Mouse (Mus musculus) CH12.LX (cell line): ENCODE measurements around the gene Adam22. TPM values are rescaled to one million over a fixed set of nuclear protein-coding genes. Genes with fewer than 3 reads are reported as not detected.

Source experiments
- DNase-seq: peaks from one replicate; pipeline ENCODE4 v3.0.0-alpha.2; 2013; ENCODE audit errors: extremely low read depth
- H3K27ac ChIP-seq: 2 replicates; pipeline ENCODE4 v1.5.1; 2012; ENCODE audit warnings: low read depth, mild to moderate bottlenecking, control low read depth, moderate library complexity; ENCODE audit not compliant: insufficient read depth
- H3K27me3 ChIP-seq: replicated peaks from 2 replicates; pipeline ENCODE3; 2012; ENCODE audit warnings: inconsistent platforms
- H3K36me3 ChIP-seq, 2 experiments: replicated peaks in 1 of 2; 2 replicates each; pipeline versions ENCODE3 to v1.6.1; 2012; ENCODE audit warnings: inconsistent platforms in 1 of 2, low read length in 1 of 2, mild to moderate bottlenecking in 1 of 2, mixed read lengths in 1 of 2, moderate library complexity in 1 of 2; ENCODE audit not compliant: control insufficient read depth in 1 of 2, insufficient read depth in 1 of 2
- H3K4me1 ChIP-seq, 2 experiments: 2 replicates each; pipeline ENCODE4 v1.6.1; 2012; ENCODE audit warnings: inconsistent platforms in 1 of 2, moderate library complexity in 1 of 2; ENCODE audit not compliant: insufficient read depth in 2 of 2, control insufficient read depth in 1 of 2
- H3K4me2 ChIP-seq: 2 replicates; pipeline ENCODE4 v1.6.1; 2012; ENCODE audit warnings: low read depth, mild to moderate bottlenecking, control low read depth; ENCODE audit not compliant: poor library complexity, insufficient read depth, severe bottlenecking
- H3K4me3 ChIP-seq, 3 experiments: fragments of 150-350 bp in 1 of 3; sonication (generic) in 1 of 3; replicated peaks in 1 of 3; 2 replicates each; pipeline versions ENCODE3 to v1.5.1; 2011 to 2012; ENCODE audit warnings: low read depth in 2 of 3, low read length in 2 of 3, mild to moderate bottlenecking in 2 of 3, moderate library complexity in 2 of 3, control low read depth in 1 of 3, improper control_type of control experiment in 1 of 3, inconsistent platforms in 1 of 3, mixed read lengths in 1 of 3; ENCODE audit not compliant: poor library complexity in 1 of 3
- H3K79me2 ChIP-seq: replicated peaks from 2 replicates; pipeline ENCODE4 v1.6.1; 2012; ENCODE audit warnings: mild to moderate bottlenecking, moderate library complexity; ENCODE audit not compliant: control insufficient read depth, poor library complexity, insufficient read depth, severe bottlenecking; ENCODE audit errors: extremely low read depth
- H3K9ac ChIP-seq: 2 replicates; pipeline ENCODE4 v1.6.1; 2012; ENCODE audit warnings: low read depth, mild to moderate bottlenecking, control low read depth, moderate library complexity; ENCODE audit not compliant: insufficient read depth
- H3K9me3 ChIP-seq: replicated peaks from 2 replicates; pipeline ENCODE3; 2012; ENCODE audit warnings: low read length, inconsistent platforms, mixed read lengths
- ELF1 ChIP-seq: IDR thresholded peaks from 2 replicates; pipeline ENCODE4 v1.6.1; 2014; ENCODE audit warnings: low read depth, mild to moderate bottlenecking, inconsistent platforms, low read length, improper control_type of control experiment
- JUN ChIP-seq: IDR thresholded peaks from 2 replicates; pipeline ENCODE4 v1.6.1; 2011; ENCODE audit warnings: low read depth, mild to moderate bottlenecking, low read length, improper control_type of control experiment, moderate library complexity; ENCODE audit not compliant: insufficient read depth
- MAFK ChIP-seq: IDR thresholded peaks from 2 replicates; pipeline ENCODE4 v1.6.1; 2011; ENCODE audit warnings: low read length, improper control_type of control experiment; ENCODE audit not compliant: insufficient replicate concordance
- RCOR1 ChIP-seq: conservative IDR thresholded peaks from 2 replicates; pipeline ENCODE4 v1.6.1; 2012; ENCODE audit warnings: low read depth, mild to moderate bottlenecking, inconsistent platforms, low read length, improper control_type of control experiment
- SIN3A ChIP-seq: IDR thresholded peaks from 2 replicates; pipeline ENCODE4 v1.6.1; 2012; ENCODE audit warnings: low read length, improper control_type of control experiment, inconsistent platforms
- SMC3 ChIP-seq: IDR thresholded peaks from 2 replicates; pipeline ENCODE4 v1.6.1; 2011; ENCODE audit warnings: low read depth, low read length, improper control_type of control experiment
- TBP ChIP-seq: conservative IDR thresholded peaks from 2 replicates; pipeline ENCODE4 v1.6.1; 2011; ENCODE audit warnings: low read depth, low read length, improper control_type of control experiment
- TCF12 ChIP-seq: IDR thresholded peaks from 2 replicates; pipeline ENCODE4 v1.6.1; 2014; ENCODE audit warnings: low read depth, mild to moderate bottlenecking, inconsistent platforms, low read length, improper control_type of control experiment
- UBTF ChIP-seq: IDR thresholded peaks from 2 replicates; pipeline ENCODE4 v1.6.1; 2012; ENCODE audit warnings: low read depth, mild to moderate bottlenecking, inconsistent platforms, low read length, improper control_type of control experiment, moderate library complexity
- ZMIZ1 ChIP-seq: IDR thresholded peaks from 2 replicates; pipeline ENCODE4 v1.6.1; 2012; ENCODE audit warnings: low read depth, mild to moderate bottlenecking, inconsistent platforms, low read length, improper control_type of control experiment
- dilution Hi-C: fragments of 300-500 bp; cut with MboI; formaldehyde crosslinking; loops from 2 replicates; pipeline ENCODE4 v1.14.3; 2020; ENCODE audit warnings: low sequenced_read_pairs; ENCODE audit not compliant: extremely low pct_unique_long_range_greater_than_20kb, extremely low pct_ligation_motif_present
- in situ Hi-C: fragments of 300-500 bp; cut with MboI; formaldehyde crosslinking; loops from 3 replicates; pipeline ENCODE4 v1.14.3; 2019; ENCODE audit warnings: low sequenced_read_pairs, low pct_ligation_motif_present, low pct_unique_long_range_greater_than_20kb, mixed read lengths
- polyA plus RNA-seq: library from polyadenylated mRNA; unstranded; fragments of >175 nt; gene quantifications from 2 replicates; pipeline ENCODE4 v1.2.1, GENCODE M21; 2012; ENCODE audit warnings: low read depth; ENCODE audit not compliant: insufficient read length
- total RNA-seq, 2 experiments: library from RNA; depleted of rRNA; stranded (reverse); fragments of 300-350 nt in 1 of 2; fragments of >200 nt in 1 of 2; gene quantifications; 2 replicates each; pipeline ENCODE4 v1.2.3; 2012 to 2014

The Adam22 gene
- total and polyA plus RNA-seq, 3 experiments = 0.07 to 0.55 (median 0.14) TPM

GRCm38 (mm10) chr5:8095689-8096088, 272.3 kb downstream of the Adam22 start:
- Histone ChIP-seq H3K4me1 (0 out of 4 replicates have a peak, but pooled peaks cover 0 to 3% of the 10 kb centered on the region in 2 experiments), H3K27ac (no peak overlapping the region), H3K79me2 (no peaks in the 10 kb centered on the region), H3K27me3 (no peaks in the 10 kb centered on the region), H3K9ac (no peak overlapping the region), H3K9me3 (no peaks in the 10 kb centered on the region), H3K4me2 (no peak overlapping the region), H3K4me3 (no peak overlapping the region), H3K36me3 (no peaks in the 10 kb centered on the region)
- TF ChIP-seq ELF1 (no peak), TBP (no peak), SMC3 (no peak), SIN3A (no peak), RCOR1 (no peak), JUN (no peak)
- no peak for DNase-seq
- dilution Hi-C loops = no loop called here
- in situ Hi-C loops = no loop called here

- TF ChIP-seq ZMIZ1 (no peak), TCF12 (no peak)
- in situ Hi-C loops = no loop called here
- Histone ChIP-seq H3K27me3 (no peaks in the 10 kb centered on the region), H3K79me2 (no peaks in the 10 kb centered on the region), H3K4me3 (no peak overlapping the region), H3K4me2 (no peak overlapping the region), H3K36me3 (no peaks in the 10 kb centered on the region), H3K9ac (no peak overlapping the region), H3K9me3 (no peaks in the 10 kb centered on the region), H3K4me1 (0 out of 4 replicates have a peak, but pooled peaks cover 0 to 3% of the 10 kb centered on the region in 2 experiments), H3K27ac (no peak overlapping the region)
- DNase-seq = no peak
- dilution Hi-C loops = no loop called here
Measured at GRCm38 (mm10) chr5:8094921-8095320, 273.0 kb downstream of the Adam22 start.

GRCm38 (mm10) chr5:8088147-8088546, 279.8 kb downstream of the Adam22 start:
- H3K4me1 ChIP-seq = peaks cover 12 to 21% of the 10 kb centered on the region in 2 experiments; a peak in 3 of 4 replicates
- dilution Hi-C loops = no loop called here
- H3K27ac ChIP-seq = no peak overlapping the region
- DNase-seq = peak; percentile 20
- no peak overlapping the region for H3K4me3 ChIP-seq
- no peaks in the 10 kb centered on the region for H3K9me3 ChIP-seq
- H3K36me3 ChIP-seq = no peaks in the 10 kb centered on the region
- H3K4me2 ChIP-seq = no peak overlapping the region
- H3K9ac ChIP-seq = no peak overlapping the region
- TF ChIP-seq MAFK = peak; percentile 38; the same call in 1 of the 2 replicates
- TF ChIP-seq UBTF = no peak
- no peaks in the 10 kb centered on the region for H3K79me2 ChIP-seq
- no peaks in the 10 kb centered on the region for H3K27me3 ChIP-seq
- in situ Hi-C loops = no loop called here
